Mouse (Mus musculus): ENCODE measurements around the gene Il34. TPM values are rescaled to one million over a fixed set of nuclear protein-coding genes. Genes with fewer than 3 reads are reported as not detected.

The Il34 gene
- polyA plus RNA-seq, 1 experiment from 2014 or later: 0.20 TPM

GRCm38 (mm10) chr8:110705391-110706287 lies 100.1 kb downstream of the Il34 start:
- no peaks in the 10 kb centered on the region for H3K27me3 ChIP-seq (ENCODE audit: low read depth, poor library complexity, severe bottlenecking)
- no peaks in the 10 kb centered on the region for H3K9me3 ChIP-seq (replicated peaks)
- peaks cover 12% of the 10 kb centered on the region for H3K4me1 ChIP-seq
- WGBS: 85% methylated on average over 14 of the region's 14 CpGs
- peaks cover 51% of the 10 kb centered on the region for H3K36me3 ChIP-seq
- no peak overlapping the region for H3K4me3 ChIP-seq
- no peak overlapping the region for H3K27ac ChIP-seq (replicated peaks)
- no peak for DNase-seq (ENCODE audit: low spot score)

- no peak for DNase-seq (ENCODE audit: low spot score)
- Histone ChIP-seq H3K36me3 (peaks cover 47% of the 10 kb centered on the region), H3K27me3 (ENCODE audit: low read depth, poor library complexity, severe bottlenecking) (no peaks in the 10 kb centered on the region), H3K9me3 (replicated peaks) (no peaks in the 10 kb centered on the region), H3K27ac (replicated peaks) (no peak overlapping the region), H3K4me1 (peaks cover 12% of the 10 kb centered on the region), H3K4me3 (no peak overlapping the region)
- WGBS: 90% methylated on average over 3 of the region's 3 CpGs
Measured at GRCm38 (mm10) chr8:110704103-110704502, 101.6 kb downstream of the Il34 start.

- Histone ChIP-seq H3K9me3 (replicated peaks) (no peaks in the 10 kb centered on the region), H3K36me3 (peaks cover 47% of the 10 kb centered on the region), H3K4me1 (peaks cover 12% of the 10 kb centered on the region), H3K27me3 (ENCODE audit: low read depth, poor library complexity, severe bottlenecking) (no peaks in the 10 kb centered on the region), H3K4me3 (no peak overlapping the region), H3K27ac (replicated peaks) (no peak overlapping the region)
- 88% methylated on average over 9 of the region's 9 CpGs for WGBS
- DNase-seq (ENCODE audit: low spot score): no peak
Measured at GRCm38 (mm10) chr8:110703460-110704061, 102.2 kb downstream of the Il34 start.

GRCm38 (mm10) chr8:110702636-110703459 lies 102.9 kb downstream of the Il34 start:
- Histone ChIP-seq H3K27me3 (ENCODE audit: low read depth, poor library complexity, severe bottlenecking) (no peaks in the 10 kb centered on the region), H3K4me3 (no peak overlapping the region), H3K4me1 (peaks cover 12% of the 10 kb centered on the region), H3K36me3 (peaks cover 41% of the 10 kb centered on the region), H3K9me3 (replicated peaks) (no peaks in the 10 kb centered on the region), H3K27ac (replicated peaks) (peak overlapping the region; percentile 23; the same call in 1 of the 2 replicates)
- 63% methylated on average over 9 of the region's 9 CpGs for WGBS
- DNase-seq (ENCODE audit: low spot score): no peak

GRCm38 (mm10) chr8:110700561-110700960 lies 105.2 kb downstream of the Il34 start:
- Histone ChIP-seq H3K9me3 (replicated peaks) (no peaks in the 10 kb centered on the region), H3K4me3 (no peak overlapping the region), H3K27me3 (ENCODE audit: low read depth, poor library complexity, severe bottlenecking) (no peaks in the 10 kb centered on the region), H3K36me3 (peaks cover 42% of the 10 kb centered on the region), H3K27ac (replicated peaks) (0 out of 2 replicates have a peak overlapping the region, but pooled peaks have one; percentile 23), H3K4me1 (peaks cover 12% of the 10 kb centered on the region)
- 84% methylated on average over 2 of the region's 2 CpGs for WGBS
- no peak for DNase-seq (ENCODE audit: low spot score)

- Histone ChIP-seq H3K27ac (replicated peaks) (no peak overlapping the region), H3K9me3 (replicated peaks) (no peaks in the 10 kb centered on the region), H3K4me1 (peaks cover 16% of the 10 kb centered on the region), H3K4me3 (no peak overlapping the region), H3K36me3 (peaks cover 45% of the 10 kb centered on the region), H3K27me3 (ENCODE audit: low read depth, poor library complexity, severe bottlenecking) (no peaks in the 10 kb centered on the region)
- WGBS: 88% methylated on average over 7 of the region's 7 CpGs
- no peak for DNase-seq (ENCODE audit: low spot score)
Measured at GRCm38 (mm10) chr8:110699501-110699900, 106.2 kb downstream of the Il34 start.

- no peaks in the 10 kb centered on the region for H3K27me3 ChIP-seq (ENCODE audit: low read depth, poor library complexity, severe bottlenecking)
- 78% methylated on average over 1 of the region's 1 CpGs for WGBS
- H3K36me3 ChIP-seq: peaks cover 48% of the 10 kb centered on the region
- no peak for DNase-seq (ENCODE audit: low spot score)
- no peak overlapping the region for H3K27ac ChIP-seq (replicated peaks)
- no peaks in the 10 kb centered on the region for H3K9me3 ChIP-seq (replicated peaks)
- no peak overlapping the region for H3K4me3 ChIP-seq
- peaks cover 20% of the 10 kb centered on the region for H3K4me1 ChIP-seq
Measured at GRCm38 (mm10) chr8:110698098-110698497, 107.6 kb downstream of the Il34 start.

GRCm38 (mm10) chr8:110697571-110697970 lies 108.2 kb downstream of the Il34 start:
- Histone ChIP-seq H3K27ac (replicated peaks) (no peak overlapping the region), H3K9me3 (replicated peaks) (no peaks in the 10 kb centered on the region), H3K36me3 (peaks cover 48% of the 10 kb centered on the region), H3K4me3 (no peak overlapping the region), H3K27me3 (ENCODE audit: low read depth, poor library complexity, severe bottlenecking) (no peaks in the 10 kb centered on the region), H3K4me1 (peaks cover 15% of the 10 kb centered on the region)
- 88% methylated on average over 5 of the region's 5 CpGs for WGBS
- no peak for DNase-seq (ENCODE audit: low spot score)

GRCm38 (mm10) chr8:110696051-110696450 lies 109.7 kb downstream of the Il34 start:
- Histone ChIP-seq H3K36me3 (peaks cover 40% of the 10 kb centered on the region), H3K27ac (replicated peaks) (no peak overlapping the region), H3K4me3 (no peak overlapping the region), H3K9me3 (replicated peaks) (no peaks in the 10 kb centered on the region), H3K27me3 (ENCODE audit: low read depth, poor library complexity, severe bottlenecking) (no peaks in the 10 kb centered on the region), H3K4me1 (peaks cover 10% of the 10 kb centered on the region; the same call in 1 of the 2 replicates)
- WGBS: 85% methylated on average over 4 of the region's 4 CpGs
- DNase-seq (ENCODE audit: low spot score): no peak

GRCm38 (mm10) chr8:110695431-110695830 lies 110.3 kb downstream of the Il34 start:
- 86% methylated on average over 5 of the region's 5 CpGs for WGBS
- Histone ChIP-seq H3K4me1 (peaks cover 10% of the 10 kb centered on the region; the same call in 1 of the 2 replicates), H3K27me3 (ENCODE audit: low read depth, poor library complexity, severe bottlenecking) (no peaks in the 10 kb centered on the region), H3K9me3 (replicated peaks) (no peaks in the 10 kb centered on the region), H3K4me3 (no peak overlapping the region), H3K27ac (replicated peaks) (no peak overlapping the region), H3K36me3 (peaks cover 43% of the 10 kb centered on the region)
- no peak for DNase-seq (ENCODE audit: low spot score)

- Histone ChIP-seq H3K27me3 (ENCODE audit: low read depth, poor library complexity, severe bottlenecking) (no peaks in the 10 kb centered on the region), H3K9me3 (replicated peaks) (no peaks in the 10 kb centered on the region), H3K4me1 (peaks cover 10% of the 10 kb centered on the region; the same call in 1 of the 2 replicates), H3K36me3 (peaks cover 50% of the 10 kb centered on the region), H3K4me3 (no peak overlapping the region), H3K27ac (replicated peaks) (no peak overlapping the region)
- DNase-seq (ENCODE audit: low spot score): no peak
- WGBS: 93% methylated on average over 4 of the region's 4 CpGs
Measured at GRCm38 (mm10) chr8:110694826-110695225, 110.9 kb downstream of the Il34 start.

GRCm38 (mm10) chr8:110694226-110694625 lies 111.5 kb downstream of the Il34 start:
- no peak overlapping the region for H3K27ac ChIP-seq (replicated peaks)
- H3K36me3 ChIP-seq: peaks cover 50% of the 10 kb centered on the region
- H3K9me3 ChIP-seq (replicated peaks): no peaks in the 10 kb centered on the region
- H3K27me3 ChIP-seq (ENCODE audit: low read depth, poor library complexity, severe bottlenecking): no peaks in the 10 kb centered on the region
- H3K4me3 ChIP-seq: no peak overlapping the region
- DNase-seq (ENCODE audit: low spot score): no peak
- 69% methylated on average over 5 of the region's 5 CpGs for WGBS
- peaks cover 10% of the 10 kb centered on the region; the same call in 1 of the 2 replicates for H3K4me1 ChIP-seq

Measured in midbrain, embryonic 10.5 days (tissue).